Mouse (Mus musculus) lung, embryonic 16.5 days (tissue): ENCODE data around the gene C1qa. TPM values are rescaled to one million over a fixed set of nuclear protein-coding genes. Genes with fewer than 3 reads are reported as not detected.

Source experiments
- ATAC-seq: fragments of 200-750 bp; cut with Nextera tagmentation; 2 replicates; pipeline ENCODE4 v1.8.0; 2017; ENCODE audit warnings: low read depth, mild to moderate bottlenecking, moderate library complexity
- H3K27ac ChIP-seq: fragments of 300-500 bp; sonication (generic); 2 replicates; pipeline ENCODE4 v1.5.1; 2014; ENCODE audit warnings: mild to moderate bottlenecking, control low read depth, low read length
- H3K27me3 ChIP-seq: fragments of 300-500 bp; sonication (generic); 2 replicates; pipeline ENCODE4 v1.6.1; 2014; ENCODE audit warnings: low read depth, low read length, mixed read lengths; ENCODE audit not compliant: control insufficient read depth, insufficient read depth
- H3K36me3 ChIP-seq: fragments of 300-500 bp; sonication (generic); 2 replicates; pipeline ENCODE4 v1.6.1; 2014; ENCODE audit warnings: low read length; ENCODE audit not compliant: control insufficient read depth, insufficient read depth
- H3K4me1 ChIP-seq: fragments of 300-500 bp; sonication (generic); replicated peaks from 2 replicates; pipeline ENCODE4 v1.6.1; 2014; ENCODE audit warnings: low read length, mixed read lengths; ENCODE audit not compliant: control insufficient read depth, insufficient read depth
- H3K4me2 ChIP-seq: fragments of 300-500 bp; sonication (generic); 2 replicates; pipeline ENCODE4 v1.6.1; 2014; ENCODE audit warnings: low read depth, low read length, control low read depth
- H3K4me3 ChIP-seq: fragments of 300-500 bp; sonication (generic); 2 replicates; pipeline ENCODE4 v1.5.1; 2014; ENCODE audit warnings: mild to moderate bottlenecking, low read length, control low read depth
- H3K9ac ChIP-seq: fragments of 300-500 bp; sonication (generic); 2 replicates; pipeline ENCODE4 v1.6.1; 2014; ENCODE audit warnings: low read length, control low read depth
- H3K9me3 ChIP-seq: fragments of 300-500 bp; sonication (generic); 2 replicates; pipeline ENCODE4 v1.6.1; 2016; ENCODE audit warnings: low read length; ENCODE audit not compliant: control insufficient read depth
- WGBS: fragments of 180-500 bp; shearing (Covaris S2); extraction: QIAGEN DNeasy Blood & Tissue Kit; methylation state at CpG from one replicate; pipeline ENCODE4 v1.1.7; 2014; 5-methylcytosine and 5-hydroxymethylcytosine counted together
- polyA plus RNA-seq: library from polyadenylated mRNA; unstranded; fragments of >200 nt; fragmentation: Nextera tagmentation; extraction: Ambion mirVana; gene quantifications from 2 replicates; pipeline ENCODE4 v1.2.1, GENCODE M21; 2015

C1qa gene
- polyA plus RNA-seq, 1 experiment from 2014 or later = 32.6 TPM

GRCm38 (mm10) chr4:136860022-136860421 is 38.6 kb downstream of the C1qa start:
- H3K9me3 ChIP-seq = no peaks in the 10 kb centered on the region
- H3K4me1 ChIP-seq = no peaks in the 10 kb centered on the region
- H3K27ac ChIP-seq = no peak overlapping the region
- H3K27me3 ChIP-seq = peaks cover 6% of the 10 kb centered on the region
- no peak for ATAC-seq
- 83% methylated on average over 7 of the region's 7 CpGs for WGBS
- H3K9ac ChIP-seq = no peak overlapping the region
- H3K4me2 ChIP-seq = no peak overlapping the region
- H3K4me3 ChIP-seq = no peak overlapping the region
- H3K36me3 ChIP-seq = no peaks in the 10 kb centered on the region

GRCm38 (mm10) chr4:136855081-136855480 is 43.5 kb downstream of the C1qa start:
- no peaks in the 10 kb centered on the region; the same call in 1 of the 2 replicates for H3K27me3 ChIP-seq
- H3K4me3 ChIP-seq = no peak overlapping the region

DNA sequence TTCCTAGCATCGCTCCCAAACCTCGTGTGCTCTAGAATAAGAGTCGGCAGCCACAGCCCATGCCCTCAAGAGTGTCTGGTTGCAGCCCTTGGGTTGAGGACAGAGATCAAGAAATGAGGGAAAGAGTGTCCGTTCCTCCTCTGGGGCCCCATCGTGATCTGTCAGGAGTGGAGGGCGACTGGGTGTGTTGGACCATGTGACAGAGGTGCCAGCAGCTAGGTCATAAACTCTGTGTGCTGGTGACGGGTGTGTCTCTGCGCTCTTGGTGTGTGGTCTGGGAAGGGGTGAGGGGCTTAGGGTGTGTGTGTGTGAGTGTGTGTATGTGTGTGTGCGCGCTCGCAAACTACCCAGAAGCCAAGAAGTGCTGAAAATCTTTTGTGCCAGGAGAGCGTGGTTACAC is 45.6 kb downstream of the C1qa start:
- H3K27ac ChIP-seq = no peak overlapping the region
- no peaks in the 10 kb centered on the region; the same call in 1 of the 2 replicates for H3K27me3 ChIP-seq
- no peak overlapping the region for H3K4me2 ChIP-seq
- no peak overlapping the region for H3K4me3 ChIP-seq
- no peak overlapping the region for H3K9ac ChIP-seq
- 66% methylated on average over 12 of the region's 12 CpGs for WGBS
- H3K36me3 ChIP-seq = no peaks in the 10 kb centered on the region
- H3K4me1 ChIP-seq = no peaks in the 10 kb centered on the region
- no peak for ATAC-seq
- H3K9me3 ChIP-seq = no peaks in the 10 kb centered on the region

More at GRCm38 (mm10) chr4:136855081-136855480, 43.5 kb downstream of the C1qa start:
- Histone ChIP-seq H3K27ac (no peak overlapping the region), H3K9ac (no peak overlapping the region), H3K9me3 (no peaks in the 10 kb centered on the region), H3K4me1 (no peaks in the 10 kb centered on the region), H3K4me2 (no peak overlapping the region), H3K36me3 (no peaks in the 10 kb centered on the region)
- WGBS = 30% methylated on average over 6 of the region's 6 CpGs
- no peak for ATAC-seq

DNA sequence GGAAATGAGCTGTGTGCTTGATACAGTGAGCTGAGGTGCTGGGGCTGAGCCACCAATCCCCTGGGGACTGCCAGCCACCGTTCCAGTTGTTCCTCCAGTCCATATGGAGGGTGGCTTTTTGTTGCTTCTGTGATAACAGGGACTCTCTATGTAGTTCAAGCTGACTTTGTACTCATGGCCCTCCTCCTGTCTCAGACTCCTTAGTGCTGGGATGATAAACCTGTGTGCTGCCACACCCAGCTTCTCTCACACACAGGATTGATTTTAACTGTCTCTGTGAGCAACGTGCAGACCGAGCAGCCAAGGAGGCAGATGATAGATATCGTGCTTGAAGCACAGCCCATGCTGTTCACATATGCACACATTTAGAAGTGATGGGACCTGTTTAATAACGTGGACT is 46.5 kb downstream of the C1qa start:
- ATAC-seq = no peak
- H3K27ac ChIP-seq = no peak overlapping the region
- H3K9me3 ChIP-seq = no peaks in the 10 kb centered on the region
- H3K9ac ChIP-seq = no peak overlapping the region
- no peak overlapping the region for H3K4me3 ChIP-seq
- H3K36me3 ChIP-seq = no peaks in the 10 kb centered on the region
- no peaks in the 10 kb centered on the region for H3K4me1 ChIP-seq
- H3K4me2 ChIP-seq = no peak overlapping the region
- H3K27me3 ChIP-seq = no peaks in the 10 kb centered on the region
- 52% methylated on average over 5 of the region's 5 CpGs for WGBS

DNA sequence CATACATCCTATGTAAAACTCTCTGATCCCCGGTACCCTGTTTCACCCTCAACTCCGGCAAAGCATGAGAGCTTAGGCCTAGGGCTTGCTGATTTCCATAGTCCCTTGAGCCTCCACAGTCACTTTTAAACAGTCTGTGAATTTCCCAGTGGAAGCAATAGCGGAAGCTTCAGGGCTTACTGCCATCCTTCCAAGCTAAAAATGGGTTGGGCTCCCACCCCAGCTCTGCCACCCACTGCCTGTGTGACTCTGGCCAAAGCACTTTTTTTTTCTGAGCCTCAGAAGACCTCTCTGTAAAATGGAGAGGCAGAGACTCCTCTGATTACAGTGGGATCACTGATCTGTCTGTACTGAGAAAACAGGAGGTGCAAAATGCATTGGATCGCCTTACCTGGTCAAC is 50.0 kb downstream of the C1qa start:
- Histone ChIP-seq H3K9me3 (no peaks in the 10 kb centered on the region), H3K4me1 (no peaks in the 10 kb centered on the region), H3K4me2 (no peak overlapping the region), H3K27ac (no peak overlapping the region), H3K36me3 (no peaks in the 10 kb centered on the region), H3K27me3 (no peaks in the 10 kb centered on the region), H3K9ac (no peak overlapping the region), H3K4me3 (no peak overlapping the region)
- 63% methylated on average over 4 of the region's 4 CpGs for WGBS
- ATAC-seq = no peak

DNA sequence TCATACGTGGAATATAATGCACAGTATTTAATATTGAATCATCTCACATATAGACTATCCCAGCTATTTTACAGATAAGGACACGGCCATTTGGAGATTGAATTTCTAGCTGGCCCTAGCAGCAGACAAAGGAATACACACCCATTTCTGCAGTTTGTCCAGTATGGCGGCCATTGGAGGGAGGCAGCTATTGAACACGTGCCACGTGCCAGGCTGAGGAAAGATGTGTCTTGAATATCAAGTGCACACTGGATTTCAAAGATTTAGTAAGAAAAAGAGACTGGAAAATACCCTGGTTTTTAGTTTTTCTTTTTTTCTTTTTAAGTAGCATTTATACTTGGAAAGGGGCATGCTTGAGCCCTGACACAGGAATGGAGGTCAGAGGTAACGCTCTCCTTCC is 51.4 kb downstream of the C1qa start:
- H3K27ac ChIP-seq = no peak overlapping the region
- no peaks in the 10 kb centered on the region; the same call in 1 of the 2 replicates for H3K27me3 ChIP-seq
- no peak overlapping the region for H3K4me2 ChIP-seq
- no peaks in the 10 kb centered on the region for H3K36me3 ChIP-seq
- no peaks in the 10 kb centered on the region for H3K9me3 ChIP-seq
- H3K4me3 ChIP-seq = no peak overlapping the region
- no peak overlapping the region for H3K9ac ChIP-seq
- 71% methylated on average over 6 of the region's 6 CpGs for WGBS
- ATAC-seq = no peak
- no peaks in the 10 kb centered on the region for H3K4me1 ChIP-seq

Other genes with a start within 250 kb of the C1qa start
- 1.5 and 1.6 TPM in 2 replicates for gene Ephb2, start 62.8 kb downstream of the C1qa start, polyA plus RNA-seq
- 51.9 and 55.2 TPM in 2 replicates for gene C1qb, start 12.6 kb downstream of the C1qa start, polyA plus RNA-seq
- gene C1qc, start 5.7 kb downstream of the C1qa start, polyA plus RNA-seq = 21.9 and 24.5 TPM in 2 replicates
- not detected in 2 replicates for gene Epha8, start 58.0 kb upstream of the C1qa start, polyA plus RNA-seq
- 4.3 and 4.4 TPM in 2 replicates for gene Zbtb40, start 150.0 kb upstream of the C1qa start, polyA plus RNA-seq